Mouse (Mus musculus) lung, postnatal 0 days (tissue): ENCODE results near the gene Trak1.
A peak's percentile ranks its signal among the peaks of the same experiment; 100 is the strongest.

Experiments used
- CTCF ChIP-seq: IDR thresholded peaks from 2 replicates; pipeline ENCODE4 v1.5.1; 2016; ENCODE audit warnings: antibody characterized with exemption, mild to moderate bottlenecking
- EP300 ChIP-seq: IDR thresholded peaks from 2 replicates; pipeline ENCODE4 v1.6.1; 2016; ENCODE audit warnings: antibody characterized with exemption, mild to moderate bottlenecking, control low read depth

- no peak for TF ChIP-seq CTCF
- TF ChIP-seq EP300, result peak; percentile 44; the same call in 1 of the 2 replicates
These were observed 50.7 kb downstream of the Trak1 start for GRCm38 (mm10) chr9:121347981-121348380.
